Comparison of ENCODE assay signal across 9 mouse cellular contexts in the genomic region with DNA sequence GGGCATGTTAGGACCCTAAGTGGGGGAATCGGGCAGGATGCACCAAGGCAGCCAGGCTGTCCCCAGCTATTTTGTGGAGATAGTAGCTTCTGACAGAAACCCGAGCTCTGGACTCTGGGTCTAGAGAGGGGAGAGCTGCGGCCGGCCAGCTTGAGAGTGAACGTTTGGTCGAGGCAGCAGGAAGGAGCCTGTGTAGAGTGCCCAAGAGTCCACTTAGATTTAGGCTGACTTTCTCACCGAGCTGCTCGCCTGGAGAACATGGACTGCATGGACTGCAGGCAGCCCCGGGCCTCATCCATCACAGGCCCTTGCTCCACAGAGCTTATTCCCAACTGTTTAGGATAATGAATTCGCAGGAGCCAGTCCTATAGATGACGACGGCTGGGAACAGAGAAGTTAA. TPM values are rescaled to one million over a fixed set of nuclear protein-coding genes. Genes with fewer than 3 reads are reported as not detected.
DNase-seq lines count a peak whose midpoint lies in the region; ATAC-seq lines count a peak whose summit lies in the region.
"Had no signal": no experiment of that assay in that cellular context is flagged by ENCODE, and none has a peak within 500 bp of the region (broad histone marks: within the 10 kb centered on the region; RNA-seq: fewer than 3 reads in every experiment).

No protein-coding gene starts in this region.

- peaks cover 7% of the 10 kb centered on the region; the same call in 1 of the 2 replicates for H3K36me3 ChIP-seq in kidney, embryonic 16.5 days (ENCODE audit: insufficient read depth, low read length)
- no peaks in the 10 kb centered on the region; the same call in 1 of the 2 replicates for H3K36me3 ChIP-seq in forebrain, embryonic 11.5 days (ENCODE audit: control insufficient read depth, insufficient read depth, low read length)
- no peaks in the 10 kb centered on the region for H3K36me3 ChIP-seq in hindbrain, embryonic 15.5 days
- peaks cover 4% of the 10 kb centered on the region; the same call in 1 of the 2 replicates for H3K36me3 ChIP-seq in neural tube, embryonic 13.5 days

- H3K9ac ChIP-seq in kidney, embryonic 16.5 days (replicated peaks; ENCODE audit: low read length): no peak overlapping the region
- H3K9ac ChIP-seq in forebrain, embryonic 11.5 days (ENCODE audit: low read length): peak overlapping the region; percentile 32; the same call in 1 of the 2 replicates
- no peak overlapping the region for H3K9ac ChIP-seq in hindbrain, embryonic 15.5 days
- peak overlapping the region; percentile 67 for H3K9ac ChIP-seq in neural tube, embryonic 13.5 days

- no peak overlapping the region for H3K4me3 ChIP-seq in kidney, embryonic 16.5 days (ENCODE audit: low read length)
- no peak overlapping the region; the same call in 1 of the 2 replicates for H3K4me3 ChIP-seq in forebrain, embryonic 11.5 days (ENCODE audit: low read depth, low read length)
- no peak overlapping the region for H3K4me3 ChIP-seq in hindbrain, embryonic 15.5 days
- no peak overlapping the region for H3K4me3 ChIP-seq in neural tube, embryonic 13.5 days

- H3K27ac ChIP-seq in kidney, embryonic 16.5 days (ENCODE audit: low read length): peak overlapping the region; percentile 40; the same call in 1 of the 2 replicates
- peak overlapping the region; percentile 90 for H3K27ac ChIP-seq in forebrain, embryonic 11.5 days (ENCODE audit: low read depth, low read length)
- H3K27ac ChIP-seq in hindbrain, embryonic 15.5 days (replicated peaks): peak overlapping the region; percentile 74
- peak overlapping the region; percentile 92 for H3K27ac ChIP-seq in neural tube, embryonic 13.5 days (replicated peaks)

- no peaks in the 10 kb centered on the region for H3K27me3 ChIP-seq in kidney, embryonic 16.5 days (ENCODE audit: insufficient read depth, low read length)
- H3K27me3 ChIP-seq in forebrain, embryonic 11.5 days (ENCODE audit: control insufficient read depth, insufficient read depth, low read length): no peaks in the 10 kb centered on the region
- H3K27me3 ChIP-seq in hindbrain, embryonic 15.5 days: no peaks in the 10 kb centered on the region
- H3K27me3 ChIP-seq in neural tube, embryonic 13.5 days: no peaks in the 10 kb centered on the region

- ATAC-seq in kidney, embryonic 16.5 days (ENCODE audit: low FRiP score, low TSS enrichment): no peak
- 0 out of 2 replicates have a peak, but pooled peaks have one; percentile 7 for ATAC-seq in forebrain, embryonic 11.5 days (replicated peaks; ENCODE audit: low FRiP score)
- ATAC-seq in hindbrain, embryonic 15.5 days (ENCODE audit: low FRiP score, low read depth): no peak
- peak; percentile 21 for ATAC-seq in neural tube, embryonic 13.5 days (ENCODE audit: low read depth)

- H3K4me1 ChIP-seq in kidney, embryonic 16.5 days (ENCODE audit: insufficient read depth, low read length): peaks cover 72% of the 10 kb centered on the region
- peaks cover 63% of the 10 kb centered on the region for H3K4me1 ChIP-seq in forebrain, embryonic 11.5 days (replicated peaks; ENCODE audit: control insufficient read depth, insufficient read depth, low read length)
- H3K4me1 ChIP-seq in hindbrain, embryonic 15.5 days (replicated peaks): peaks cover 98% of the 10 kb centered on the region
- peaks cover 100% of the 10 kb centered on the region for H3K4me1 ChIP-seq in neural tube, embryonic 13.5 days (replicated peaks)

- no peaks in the 10 kb centered on the region for H3K9me3 ChIP-seq in kidney, embryonic 16.5 days (ENCODE audit: low read length)
- no peaks in the 10 kb centered on the region for H3K9me3 ChIP-seq in forebrain, embryonic 11.5 days (ENCODE audit: control insufficient read depth, low read length)
- no peaks in the 10 kb centered on the region for H3K9me3 ChIP-seq in hindbrain, embryonic 15.5 days
- H3K9me3 ChIP-seq in neural tube, embryonic 13.5 days: no peaks in the 10 kb centered on the region
- H3K9me3 ChIP-seq: G1E had no signal

- no peak for DNase-seq in kidney, postnatal 25 days
- DNase-seq in forebrain, embryonic 11.5 days (ENCODE audit: low spot score): no peak
- DNase-seq in left cerebral cortex, postnatal 10 days (ENCODE audit: extremely low spot score in 1 of 2, low spot score in 2 of 2): no peak
- DNase-seq in layer of hippocampus, adult 18-20 months (ENCODE audit: low spot score in 2 of 2): no peak
- DNase-seq: spleen, adult 18-20 months had no signal

- intact Hi-C loops in left cerebral cortex, postnatal 10 days (cut with DNase I): no loop called here

- WGBS in kidney, embryonic 16.5 days: 23% methylated on average over 12 of the region's 12 CpGs
- 14% methylated on average over 12 of the region's 12 CpGs for WGBS in forebrain, embryonic 11.5 days
- 16% methylated on average over 12 of the region's 12 CpGs for WGBS in hindbrain, embryonic 15.5 days
- WGBS in neural tube, embryonic 13.5 days: 8% methylated on average over 12 of the region's 12 CpGs

- H3K4me2 ChIP-seq in kidney, embryonic 16.5 days (replicated peaks; ENCODE audit: low read depth, low read length): no peak overlapping the region
- peak overlapping the region; percentile 48 for H3K4me2 ChIP-seq in forebrain, embryonic 11.5 days (ENCODE audit: low read depth, low read length, severe bottlenecking)
- H3K4me2 ChIP-seq in hindbrain, embryonic 15.5 days: peak overlapping the region; percentile 44
- H3K4me2 ChIP-seq in neural tube, embryonic 13.5 days: peak overlapping the region; percentile 53

RNA-seq across cellular contexts. Expression of a gene that starts 38.7 kb away (rescaled TPM):
- 114 and 117 TPM in 2 replicates for polyA plus RNA-seq in kidney, embryonic 16.5 days (2015; fragmentation: Nextera tagmentation; extraction: Ambion mirVana)
- polyA plus RNA-seq in forebrain, embryonic 11.5 days (2014; fragmentation: Nextera tagmentation; extraction: Ambion mirVana): 105 and 115 TPM in 2 replicates
- 19.0 and 24.9 TPM in 2 replicates for polyA plus RNA-seq in hindbrain, embryonic 15.5 days (2015; fragmentation: Nextera tagmentation; extraction: Ambion mirVana)
- polyA plus RNA-seq in neural tube, embryonic 13.5 days (2015; fragmentation: Nextera tagmentation; extraction: Ambion mirVana): 20.1 and 21.5 TPM in 2 replicates
- 1 to 10 TPM; 2.3 to 2.9 TPM for total RNA-seq in left cerebral cortex, postnatal 10 days (2021)
- 1 to 10 TPM; 3.5 to 4.2 TPM for total RNA-seq in layer of hippocampus, adult 18-20 months (2021)

Comparison
In these comparisons a context has a peak if more than half of its experiments do, and no peak if none do; other contexts are left out.
1. ATAC-seq: peak in forebrain, embryonic 11.5 days (single experiment) and neural tube, embryonic 13.5 days (single experiment); none in kidney, embryonic 16.5 days (single experiment) and hindbrain, embryonic 15.5 days (single experiment).
2. H3K27ac ChIP-seq: peak in every context shown above with its lines; median percentile 92 in neural tube, embryonic 13.5 days; 90 in forebrain, embryonic 11.5 days; 74 in hindbrain, embryonic 15.5 days; 40 in kidney, embryonic 16.5 days.
3. H3K9ac ChIP-seq: peak in forebrain, embryonic 11.5 days (single experiment) and neural tube, embryonic 13.5 days (single experiment); none in kidney, embryonic 16.5 days (single experiment) and hindbrain, embryonic 15.5 days (single experiment).